Mouse (Mus musculus) kidney, postnatal 0 days (tissue): ENCODE results near the gene Prcc. TPM values are rescaled to one million over a fixed set of nuclear protein-coding genes. Genes with fewer than 3 reads are reported as not detected.
"Not testable (repeated sequence)": the region's sequence is repeated elsewhere in the genome, so short reads cannot be mapped to it uniquely, and the experiment has no call there.

ENCODE experiments used
- ATAC-seq: fragments of 200-750 bp; cut with Nextera tagmentation; replicated peaks from 2 replicates; pipeline ENCODE4 v1.8.0; 2017; ENCODE audit warnings: low read depth, moderate number of reproducible peaks, moderate TSS enrichment, moderate library complexity; ENCODE audit not compliant: low FRiP score
- DNase-seq: peaks from one replicate; pipeline ENCODE4 v3.0.0-alpha.2; 2016; ENCODE audit warnings: low spot score
- H3K27ac ChIP-seq: fragments of 300-500 bp; sonication (generic); 2 replicates; pipeline ENCODE4 v1.5.1; 2014; ENCODE audit warnings: mild to moderate bottlenecking
- H3K27me3 ChIP-seq: fragments of 300-500 bp; sonication (generic); 2 replicates; pipeline ENCODE4 v1.6.1; 2014; ENCODE audit warnings: low read length, mixed read lengths; ENCODE audit not compliant: insufficient read depth
- H3K36me3 ChIP-seq: fragments of 300-500 bp; sonication (generic); 2 replicates; pipeline ENCODE4 v1.6.1; 2014; ENCODE audit warnings: low read length, mixed read lengths; ENCODE audit not compliant: insufficient read depth
- H3K4me1 ChIP-seq: fragments of 300-500 bp; sonication (generic); replicated peaks from 2 replicates; pipeline ENCODE4 v1.6.1; 2014; ENCODE audit warnings: antibody characterized with exemption, low read length, mixed read lengths; ENCODE audit not compliant: insufficient read depth
- H3K4me2 ChIP-seq: fragments of 300-500 bp; sonication (generic); 2 replicates; pipeline ENCODE4 v1.6.1; 2014; ENCODE audit warnings: mild to moderate bottlenecking, low read length, moderate library complexity, mixed read lengths
- H3K4me3 ChIP-seq: fragments of 300-500 bp; sonication (generic); replicated peaks from 2 replicates; pipeline ENCODE4 v1.5.1; 2014; ENCODE audit warnings: low read depth, low read length
- H3K9ac ChIP-seq: fragments of 300-500 bp; sonication (generic); 2 replicates; pipeline ENCODE4 v1.6.1; 2014; ENCODE audit warnings: low read depth, low read length
- H3K9me3 ChIP-seq: fragments of 300-500 bp; sonication (generic); replicated peaks from 2 replicates; pipeline ENCODE4 v1.6.1; 2016; ENCODE audit warnings: low read length, inconsistent platforms, mixed read lengths
- CTCF ChIP-seq: IDR thresholded peaks from 2 replicates; pipeline ENCODE4 v1.5.1; 2016; ENCODE audit warnings: antibody characterized with exemption, low read depth, mild to moderate bottlenecking, moderate library complexity
- WGBS: fragments of 180-500 bp; shearing (Covaris S2); extraction: QIAGEN DNeasy Blood & Tissue Kit; methylation state at CpG from one replicate; pipeline ENCODE4 v1.1.7; 2014; 5-methylcytosine and 5-hydroxymethylcytosine counted together
- polyA plus RNA-seq: library from polyadenylated mRNA; unstranded; fragments of >200 nt; fragmentation: Nextera tagmentation; extraction: Ambion mirVana; gene quantifications from 2 replicates; pipeline ENCODE4 v1.2.1, GENCODE M21; 2015

Gene Prcc
- polyA plus RNA-seq, 1 experiment from 2014 or later = 15.1 TPM

DNA sequence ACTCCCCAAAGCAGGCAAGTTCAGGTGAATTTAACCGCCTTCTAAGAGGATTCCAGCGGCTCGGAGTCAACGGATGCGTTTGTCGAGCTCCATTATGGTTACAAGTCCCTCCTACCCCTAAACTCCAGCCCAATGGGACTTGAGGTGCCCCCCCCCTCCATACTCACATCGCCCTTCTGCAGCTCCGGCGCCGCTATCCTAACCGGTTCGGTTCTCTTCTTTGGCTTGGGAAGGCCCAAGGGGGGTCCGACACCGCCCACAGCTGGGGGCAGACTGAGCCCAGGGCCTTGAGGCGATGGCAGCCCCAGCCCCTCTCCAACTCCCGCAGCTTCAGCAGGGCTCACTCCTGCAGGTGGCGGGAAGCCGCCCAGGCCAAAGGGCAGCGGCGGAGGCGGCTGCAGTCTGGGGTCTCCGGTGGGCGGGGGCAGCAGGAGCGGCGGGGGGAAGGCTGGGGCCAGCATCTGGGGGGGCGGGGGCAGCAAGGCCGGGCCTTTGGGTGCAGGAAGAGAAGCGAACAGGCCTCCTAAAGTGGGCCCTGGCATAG lies 628 bp downstream of the Prcc start:
- H3K27ac ChIP-seq = peak overlapping the region; percentile 90
- WGBS = 0% methylated on average over 28 of the region's 28 CpGs
- H3K4me1 ChIP-seq = peaks cover 11% of the 10 kb centered on the region; the same call in 1 of the 2 replicates
- TF ChIP-seq CTCF = no peak
- H3K4me3 ChIP-seq = peak overlapping the region; percentile 97
- peak overlapping the region; percentile 76 for H3K4me2 ChIP-seq
- DNase-seq (peak; percentile 74), ATAC-seq (peak; percentile 13; the same call in 1 of the 2 replicates)
- peak overlapping the region; percentile 91 for H3K9ac ChIP-seq
- no peaks in the 10 kb centered on the region for H3K9me3 ChIP-seq
- no peaks in the 10 kb centered on the region for H3K27me3 ChIP-seq
- H3K36me3 ChIP-seq = peaks cover 6% of the 10 kb centered on the region; the same call in 1 of the 2 replicates

DNA sequence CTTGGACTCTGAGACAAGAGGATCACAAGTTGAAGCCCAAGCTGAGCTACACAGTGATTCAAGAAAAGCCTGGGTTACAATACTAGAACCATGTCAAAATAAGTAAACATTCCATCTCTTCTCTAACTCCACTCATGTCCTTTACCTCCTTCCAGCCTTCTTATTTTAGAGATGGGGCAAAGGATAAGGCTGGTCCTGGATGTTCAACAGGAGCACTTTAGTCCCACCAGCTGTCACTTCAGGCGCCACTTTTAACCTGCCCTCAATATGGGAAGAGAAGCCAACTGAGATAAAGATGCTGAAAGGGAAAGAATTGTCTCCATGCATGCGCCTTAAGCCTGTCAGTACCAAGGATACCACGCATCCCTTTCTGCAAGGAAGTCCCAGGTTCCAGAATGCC lies 1.1 kb downstream of the Prcc start:
- no peak for TF ChIP-seq CTCF
- peaks cover 11% of the 10 kb centered on the region; the same call in 1 of the 2 replicates for H3K4me1 ChIP-seq
- H3K27me3 ChIP-seq = no peaks in the 10 kb centered on the region
- H3K4me2 ChIP-seq = peak overlapping the region; percentile 76
- ATAC-seq = no peak
- peak overlapping the region; percentile 97 for H3K4me3 ChIP-seq
- WGBS = 4% methylated on average over 3 of the region's 3 CpGs
- no peaks in the 10 kb centered on the region for H3K9me3 ChIP-seq
- DNase-seq = no peak
- H3K36me3 ChIP-seq = peaks cover 6% of the 10 kb centered on the region; the same call in 1 of the 2 replicates
- peak overlapping the region; percentile 91 for H3K9ac ChIP-seq
- no peak overlapping the region for H3K27ac ChIP-seq

DNA sequence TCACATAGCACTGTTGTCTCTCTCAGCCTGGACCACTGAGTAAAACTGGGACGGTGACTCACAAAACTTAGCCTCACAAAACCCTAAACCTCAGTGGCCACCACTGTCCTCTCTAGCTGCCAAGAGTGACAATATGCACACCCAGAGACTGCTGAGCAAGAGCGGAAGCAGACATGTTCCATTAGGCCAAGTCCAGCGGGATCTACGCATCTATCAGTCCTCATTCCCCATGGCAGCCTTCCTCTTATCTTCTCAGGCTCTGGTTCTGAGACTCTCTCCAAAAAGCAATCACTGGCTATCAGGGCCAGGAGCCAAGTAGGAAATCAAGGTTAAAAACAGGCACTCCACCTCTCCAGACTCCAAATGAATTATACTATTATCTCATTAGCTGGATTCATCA lies 7.7 kb downstream of the Prcc start:
- H3K36me3 ChIP-seq = peaks cover 6% of the 10 kb centered on the region; the same call in 1 of the 2 replicates
- no peak overlapping the region for H3K27ac ChIP-seq
- ATAC-seq = no peak

DNA sequence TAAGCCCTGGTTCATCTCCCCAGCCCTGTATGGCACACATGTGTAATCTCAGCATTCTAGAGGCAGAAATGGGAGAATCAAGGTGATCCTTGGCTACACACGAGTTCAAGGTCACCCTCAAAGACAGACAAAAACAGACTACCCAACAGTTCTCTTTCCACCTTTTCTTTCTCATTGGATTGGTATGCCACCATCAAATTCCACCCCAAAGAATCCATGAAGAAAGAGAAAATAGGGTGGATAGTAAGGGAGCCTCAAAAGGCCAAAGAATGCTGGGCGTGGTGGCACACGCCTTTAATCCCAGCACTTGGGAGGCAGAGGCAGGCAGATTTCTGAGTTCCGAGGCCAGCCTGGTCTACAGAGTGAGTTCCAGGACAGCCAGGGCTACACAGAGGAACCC lies 21.3 kb downstream of the Prcc start:
- H3K36me3 ChIP-seq = peaks cover 54% of the 10 kb centered on the region
- not testable (repeated sequence) for H3K4me3 ChIP-seq, H3K9ac ChIP-seq, H3K4me1 ChIP-seq, H3K27ac ChIP-seq, H3K4me2 ChIP-seq, H3K9me3 ChIP-seq, ATAC-seq, H3K27me3 ChIP-seq, DNase-seq
- WGBS = 92% methylated on average over 4 of the region's 4 CpGs

More for the DNA sequence above, 7.7 kb downstream of the Prcc start:
- no peaks in the 10 kb centered on the region for H3K4me1 ChIP-seq
- no peak for DNase-seq
- no peaks in the 10 kb centered on the region for H3K27me3 ChIP-seq
- H3K9me3 ChIP-seq = no peaks in the 10 kb centered on the region
- H3K9ac ChIP-seq = no peak overlapping the region
- no peak for TF ChIP-seq CTCF
- no peak overlapping the region for H3K4me2 ChIP-seq
- 93% methylated on average over 4 of the region's 4 CpGs for WGBS
- no peak overlapping the region for H3K4me3 ChIP-seq

DNA sequence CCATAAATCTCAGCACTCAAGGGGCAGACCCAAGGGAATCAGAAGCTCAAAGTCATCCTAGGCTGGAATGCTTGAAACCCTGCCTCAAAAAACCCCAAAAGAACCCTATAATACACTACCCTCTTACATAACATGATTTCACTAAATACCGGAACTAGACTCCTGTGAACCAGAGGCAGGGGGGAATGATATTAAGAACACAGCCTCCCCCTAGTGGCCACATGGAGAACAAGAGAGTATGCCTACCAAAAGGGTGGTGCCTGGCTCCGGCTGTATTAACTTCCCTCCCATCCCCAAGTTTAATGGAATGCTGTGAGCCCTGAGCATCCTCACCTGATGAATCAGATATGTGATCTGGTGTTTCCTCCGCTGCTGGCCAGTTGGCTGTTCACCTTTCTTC lies 25.6 kb downstream of the Prcc start:
- Histone ChIP-seq H3K4me3 (no peak overlapping the region), H3K27ac (no peak overlapping the region), H3K4me2 (no peak overlapping the region), H3K9me3 (no peaks in the 10 kb centered on the region), H3K27me3 (no peaks in the 10 kb centered on the region), H3K4me1 (no peaks in the 10 kb centered on the region), H3K36me3 (peaks cover 56% of the 10 kb centered on the region), H3K9ac (no peak overlapping the region)
- DNase-seq = peak; percentile 92
- 19% methylated on average over 3 of the region's 3 CpGs for WGBS
- no peak; the same call in 1 of the 2 replicates for ATAC-seq
- TF ChIP-seq CTCF = peak; percentile 89

DNA sequence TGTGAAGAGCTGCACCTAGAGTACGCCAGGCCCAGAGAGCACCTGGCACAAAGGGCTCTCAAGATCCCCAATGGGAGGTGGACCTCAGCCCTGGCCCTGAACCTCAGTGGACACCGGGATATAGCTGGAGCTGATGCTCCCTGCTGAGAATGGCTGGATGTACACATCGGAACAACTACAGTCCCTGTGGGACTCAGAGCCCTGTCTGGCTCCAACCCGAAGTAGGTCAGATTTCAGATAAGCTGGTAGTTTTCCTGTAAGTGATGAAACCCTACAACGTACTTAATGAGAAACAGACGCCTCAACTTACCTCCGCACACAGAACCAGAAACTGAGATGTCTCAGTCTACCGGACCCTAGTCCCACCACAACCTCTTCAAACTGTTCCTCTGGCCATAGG lies 27.7 kb downstream of the Prcc start:
- DNase-seq (no peak), ATAC-seq (no peak)
- Histone ChIP-seq H3K36me3 (peaks cover 53% of the 10 kb centered on the region), H3K4me1 (no peaks in the 10 kb centered on the region), H3K4me2 (no peak overlapping the region), H3K9ac (no peak overlapping the region), H3K27me3 (no peaks in the 10 kb centered on the region), H3K27ac (no peak overlapping the region), H3K9me3 (no peaks in the 10 kb centered on the region), H3K4me3 (no peak overlapping the region)
- TF ChIP-seq CTCF = no peak
- WGBS = 87% methylated on average over 8 of the region's 8 CpGs

DNA sequence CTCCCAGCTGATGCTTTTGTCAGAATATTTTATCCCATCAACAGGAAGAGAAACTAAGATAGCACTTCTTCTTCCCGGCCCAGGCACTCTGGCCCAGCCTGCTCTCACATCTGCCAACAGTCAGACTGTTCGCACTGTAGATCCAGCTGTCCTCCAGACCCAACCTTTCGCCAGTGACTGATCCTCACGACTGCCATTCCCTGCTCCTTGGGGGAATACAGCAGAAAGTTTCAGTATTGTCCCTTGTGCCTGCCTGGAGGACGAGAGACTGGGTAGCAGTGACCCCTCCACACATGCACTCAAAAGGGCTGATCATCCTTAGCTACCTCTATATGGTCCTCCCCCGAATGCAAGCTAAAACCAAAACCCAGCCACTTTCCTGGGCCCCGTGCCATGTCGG lies 29.5 kb downstream of the Prcc start:
- peaks cover 37% of the 10 kb centered on the region for H3K36me3 ChIP-seq
- 78% methylated on average over 8 of the region's 8 CpGs for WGBS

More for the DNA sequence above, 29.5 kb downstream of the Prcc start:
- Histone ChIP-seq H3K9me3 (no peaks in the 10 kb centered on the region), H3K27me3 (no peaks in the 10 kb centered on the region), H3K9ac (no peak overlapping the region), H3K4me2 (no peak overlapping the region), H3K27ac (no peak overlapping the region), H3K4me1 (no peaks in the 10 kb centered on the region), H3K4me3 (no peak overlapping the region)
- DNase-seq (no peak), ATAC-seq (no peak)
- TF ChIP-seq CTCF = no peak
